Mouse (Mus musculus) thymus, adult 2 months (tissue): Measurements from ENCODE around the gene Sun2.

Experiments used
- CTCF ChIP-seq: fragments of 200-500 bp; IDR thresholded peaks from 2 replicates; pipeline ENCODE4 v1.5.1; 2012; ENCODE audit warnings: mild to moderate bottlenecking, control low read depth, low read length, moderate library complexity, borderline replicate concordance; ENCODE audit not compliant: control insufficient read depth, poor library complexity, insufficient read depth; ENCODE audit errors: extremely low read depth
- POLR2A ChIP-seq: fragments of 200-500 bp; IDR thresholded peaks from 2 replicates; pipeline ENCODE4 v1.6.1; 2012; ENCODE audit warnings: mild to moderate bottlenecking, low read length, control low read depth, moderate library complexity; ENCODE audit not compliant: control insufficient read depth, poor library complexity, insufficient read depth; ENCODE audit errors: extremely low read depth

GRCm38 (mm10) chr15:79765361-79765760, 23.0 kb upstream of the Sun2 start:
- no peak for TF ChIP-seq CTCF
- no peak for TF ChIP-seq POLR2A
